Mouse (Mus musculus) retina, postnatal 1 day (tissue): ENCODE results near the gene Pikfyve.

Experiments used
- DNase-seq: peaks from one replicate; pipeline ENCODE4 v3.0.0-alpha.2; 2012

Pikfyve gene

GRCm38 (mm10) chr1:65314054-65315021 lies 127.9 kb downstream of the Pikfyve start:
- no peak for DNase-seq

- DNase-seq = no peak
Observed at GRCm38 (mm10) chr1:65315022-65315407, 128.5 kb downstream of the Pikfyve start.
